8 mouse cellular contexts compared by ENCODE assay signal in the genomic region with DNA sequence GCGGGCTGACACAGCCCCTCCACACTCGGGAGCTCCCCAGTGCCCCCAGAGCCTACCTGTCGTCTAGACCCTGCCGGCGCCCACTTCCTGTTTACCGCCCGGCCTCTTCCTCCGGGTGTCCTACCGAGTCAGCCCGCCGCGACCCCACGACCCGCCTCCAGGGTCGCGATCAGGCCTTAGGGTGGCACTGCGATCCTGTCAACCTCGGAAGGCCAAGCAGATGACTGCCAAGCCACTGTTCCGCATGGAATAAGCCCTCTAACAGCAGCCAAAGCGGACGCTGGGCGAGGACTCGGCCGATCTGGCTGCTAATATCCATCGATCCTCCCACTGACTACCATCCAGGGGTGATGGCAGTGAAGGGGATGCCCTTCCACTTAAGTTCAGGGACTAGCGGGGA. TPM values are rescaled to one million over a fixed set of nuclear protein-coding genes. Genes with fewer than 3 reads are reported as not detected.
DNase-seq lines count a peak whose midpoint lies in the region; ATAC-seq lines count a peak whose summit lies in the region.

A gene (plus strand): TSS at position 126 of the 400 bp plus-strand sequence.

- no peak for DNase-seq in frontal cortex, postnatal 36 days (ENCODE audit: low spot score in 2 of 2)
- DNase-seq in c-Kit-negative CD71-positive TER-119-positive erythroid progenitor cells, embryonic 14.5 days (ENCODE audit: low read depth, low spot score), result peak; percentile 4
- peak; percentile 34 to 54 for DNase-seq in frontal cortex, postnatal 10 days (ENCODE audit: low spot score in 2 of 2)
- no peak for DNase-seq in hindbrain, embryonic 14.5 days (ENCODE audit: low spot score)
- peak; percentile 48 to 55 for DNase-seq in left cerebral cortex, postnatal 36 days (ENCODE audit: low spot score in 2 of 2)

- H3K27ac ChIP-seq in hindbrain, embryonic 14.5 days, result peak within 1 kb of the TSS; percentile 79
- H3K27ac ChIP-seq in stomach, embryonic 15.5 days, result peak within 1 kb of the TSS; percentile 58

- WGBS in hindbrain, embryonic 14.5 days, result 0% methylated on average over 23 of the region's 26 CpGs
- WGBS in stomach, embryonic 15.5 days, result 0% methylated on average over 26 of the region's 26 CpGs

- peak within 1 kb of the TSS; percentile 47 for H3K4me3 ChIP-seq in hindbrain, embryonic 14.5 days (replicated peaks; ENCODE audit: low read length)
- peak within 1 kb of the TSS; percentile 54 for H3K4me3 ChIP-seq in stomach, embryonic 15.5 days (replicated peaks)

- no peaks in the 10 kb centered on the region for H3K4me1 ChIP-seq in hindbrain, embryonic 14.5 days (replicated peaks; ENCODE audit: control insufficient read depth, insufficient read depth, low read length)
- H3K4me1 ChIP-seq in stomach, embryonic 15.5 days, result no peaks in the 10 kb centered on the region

- peak within 1 kb of the TSS; percentile 56 for H3K4me2 ChIP-seq in hindbrain, embryonic 14.5 days (replicated peaks)
- H3K4me2 ChIP-seq in stomach, embryonic 15.5 days, result peak within 1 kb of the TSS; percentile 58

- ATAC-seq in frontal cortex, adult (ENCODE audit: low TSS enrichment), result peak; percentile 13
- peak; percentile 7; the same call in 1 of the 2 replicates for ATAC-seq in hindbrain, embryonic 14.5 days (ENCODE audit: low FRiP score)
- ATAC-seq in megakaryocyte progenitor cell, adult 5-6 weeks (replicated peaks; ENCODE audit: poor library complexity), result peak; percentile 32
- ATAC-seq in stomach, embryonic 15.5 days (ENCODE audit: insufficient read depth, low FRiP score, low read depth), result peak; percentile 3; the same call in 1 of the 2 replicates

- H3K36me3 ChIP-seq in hindbrain, embryonic 14.5 days (replicated peaks; ENCODE audit: control insufficient read depth, insufficient read depth), result peaks cover 24% of the 10 kb centered on the region
- peaks cover 12% of the 10 kb centered on the region for H3K36me3 ChIP-seq in stomach, embryonic 15.5 days

- peak within 1 kb of the TSS; percentile 59 for H3K9ac ChIP-seq in hindbrain, embryonic 14.5 days
- H3K9ac ChIP-seq in stomach, embryonic 15.5 days, result peak within 1 kb of the TSS; percentile 22; the same call in 1 of the 2 replicates

- H3K9me3 ChIP-seq in hindbrain, embryonic 14.5 days (ENCODE audit: control insufficient read depth, low read length), result no peaks in the 10 kb centered on the region
- H3K9me3 ChIP-seq in stomach, embryonic 15.5 days, result no peaks in the 10 kb centered on the region

- intact Hi-C loops in left cerebral cortex, postnatal 36 days (cut with DNase I), result loop anchor here (2.0 kb wide), 1 partner anchor 48 kb away; no protein-coding TSS in a partner anchor

- H3K27me3 ChIP-seq in hindbrain, embryonic 14.5 days (ENCODE audit: control insufficient read depth, insufficient read depth, low read length), result no peaks in the 10 kb centered on the region
- no peaks in the 10 kb centered on the region for H3K27me3 ChIP-seq in stomach, embryonic 15.5 days (replicated peaks)

RNA-seq across cellular contexts. Expression of the gene that starts here (rescaled TPM):
- 36.2 and 38.7 TPM in 2 replicates for polyA plus RNA-seq in hindbrain, embryonic 14.5 days (2014; fragmentation: Nextera tagmentation; extraction: Ambion mirVana)
- total RNA-seq in left cerebral cortex, postnatal 36 days (2021), result 10 to 100 TPM; 49.6 to 54.4 TPM
- 39.9 and 44.9 TPM in 2 replicates for total RNA-seq in megakaryocyte progenitor cell, adult 5-6 weeks (2015)
- total RNA-seq in megakaryocyte progenitor cell, adult 5-6 weeks (2017), result 53.3 and 55.8 TPM in 2 replicates
- 37.1 and 45.1 TPM in 2 replicates for polyA plus RNA-seq in stomach, embryonic 15.5 days (2015; fragmentation: Nextera tagmentation; extraction: Ambion mirVana)

Comparison
In these comparisons a context has a peak if more than half of its experiments do, and no peak if none do; other contexts are left out.
1. DNase-seq: peak in c-Kit-negative CD71-positive TER-119-positive erythroid progenitor cells, embryonic 14.5 days (single experiment), frontal cortex, postnatal 10 days (2 of 2) and left cerebral cortex, postnatal 36 days (2 of 2); none in frontal cortex, postnatal 36 days (0 of 2) and hindbrain, embryonic 14.5 days (single experiment).
2. Peak in every context shown above with its lines, with median percentiles within 50 percentile points of each other: ATAC-seq.